16 mouse cellular contexts compared by ENCODE assay signal in genomic region chr15:79681973-79682372, GRCm38 (mm10). TPM values are rescaled to one million over a fixed set of nuclear protein-coding genes. Genes with fewer than 3 reads are reported as not detected.
DNase-seq lines count a peak whose midpoint lies in the region; ATAC-seq and TF ChIP-seq lines count a peak whose summit lies in the region.
"Had no signal": no experiment of that assay in that cellular context is flagged by ENCODE, and none has a peak within 500 bp of the region (broad histone marks: within the 10 kb centered on the region; RNA-seq: fewer than 3 reads in every experiment).

No protein-coding gene starts in this region.

- no peaks in the 10 kb centered on the region for H3K9me3 ChIP-seq in heart, embryonic 15.5 days (replicated peaks)
- H3K9me3 ChIP-seq: midbrain, embryonic 15.5 days; neural tube, embryonic 13.5 days; stomach, embryonic 15.5 days had no signal

- no peak for TF ChIP-seq CTCF in liver, adult 2 months (IDR thresholded peaks at IDR 0.05; ENCODE audit: low read depth, low read length)
- TF ChIP-seq CTCF in small intestine, adult 2 months (IDR thresholded peaks at IDR 0.05; ENCODE audit: extremely low read depth, insufficient read length, insufficient replicate concordance, low read depth, low read length), result no peak

- H3K36me3 ChIP-seq in heart, embryonic 15.5 days, result no peaks in the 10 kb centered on the region
- H3K36me3 ChIP-seq in liver, adult 2 months (ENCODE audit: control insufficient read depth, insufficient read depth, low read length), result no peaks in the 10 kb centered on the region
- 0 out of 2 replicates have a peak, but pooled peaks cover 2% of the 10 kb centered on the region for H3K36me3 ChIP-seq in small intestine, adult 2 months (ENCODE audit: control insufficient read depth, insufficient read depth, low read length)
- H3K36me3 ChIP-seq: stomach, embryonic 15.5 days had no signal

- WGBS in heart, embryonic 15.5 days, result 74% methylated on average over 4 of the region's 4 CpGs
- WGBS in liver, adult 2 months, result 53% methylated on average over 4 of the region's 4 CpGs
- WGBS in small intestine, adult 2 months, result 56% methylated on average over 4 of the region's 4 CpGs

- H3K27ac ChIP-seq in heart, embryonic 15.5 days, result peak overlapping the region; percentile 68
- H3K27ac ChIP-seq in liver, adult 2 months (replicated peaks; ENCODE audit: insufficient read depth, low read depth, low read length), result no peak overlapping the region; the same call in 1 of the 2 replicates
- H3K27ac ChIP-seq in small intestine, adult 2 months (ENCODE audit: insufficient read depth, low read depth, low read length), result peak overlapping the region; percentile 32; the same call in 1 of the 2 replicates
- H3K27ac ChIP-seq: layer of hippocampus, adult 2 months; midbrain, embryonic 15.5 days; neural tube, embryonic 13.5 days; stomach, embryonic 15.5 days had no signal

- peak overlapping the region; percentile 73 for H3K4me2 ChIP-seq in heart, embryonic 15.5 days
- H3K4me2 ChIP-seq: midbrain, embryonic 15.5 days; stomach, embryonic 15.5 days had no signal

- DNase-seq in heart, adult 18-20 months, result no peak
- peak; percentile 51 to 55 for DNase-seq in kidney, postnatal 36 days
- no peak for DNase-seq in kidney, adult 11 months
- peak; percentile 58 for DNase-seq in liver, adult 2 months (ENCODE audit: extremely low read depth, low read depth, low spot score)
- no peak for DNase-seq in neural tube, embryonic 10.5 days (ENCODE audit: extremely low spot score, low spot score)
- no peak for DNase-seq in ovary, adult 18-20 months (ENCODE audit: low spot score)
- DNase-seq: cerebellum, adult 11-12 months; lung, adult 2 months had no signal

- peaks cover 31% of the 10 kb centered on the region; the same call in 1 of the 2 replicates for H3K79me2 ChIP-seq in liver, adult 2 months (ENCODE audit: control insufficient read depth, insufficient read depth, low read length)

- no peak for TF ChIP-seq POLR2A in liver, adult 2 months (IDR thresholded peaks at IDR 0.05; ENCODE audit: extremely low read depth, insufficient read depth, low read length)
- no peak for TF ChIP-seq POLR2A in small intestine, adult 2 months (IDR thresholded peaks at IDR 0.05; ENCODE audit: low read depth, low read length)

- H3K4me3 ChIP-seq in heart, embryonic 15.5 days, result peak overlapping the region; percentile 21; the same call in 1 of the 2 replicates
- H3K4me3 ChIP-seq in liver, adult 2 months (ENCODE audit: insufficient read depth, low read depth, low read length), result no peak overlapping the region
- no peak overlapping the region for H3K4me3 ChIP-seq in small intestine, adult 2 months (ENCODE audit: low read depth, low read length)
- H3K4me3 ChIP-seq: layer of hippocampus, adult 2 months; midbrain, embryonic 15.5 days; neural tube, embryonic 13.5 days; stomach, embryonic 15.5 days had no signal

- 0 out of 2 replicates have a peak, but pooled peaks have one; percentile 50 for ATAC-seq in heart, embryonic 15.5 days (replicated peaks; ENCODE audit: insufficient number of reproducible peaks, insufficient read depth, low FRiP score, low read depth)
- ATAC-seq: hindbrain, embryonic 16.5 days; midbrain, embryonic 15.5 days; Patski had no signal

- H3K4me1 ChIP-seq in heart, embryonic 15.5 days (replicated peaks), result peaks cover 58% of the 10 kb centered on the region
- peaks cover 43% of the 10 kb centered on the region for H3K4me1 ChIP-seq in liver, adult 2 months (ENCODE audit: control insufficient read depth, insufficient read depth, low read length)
- H3K4me1 ChIP-seq in small intestine, adult 2 months (ENCODE audit: control insufficient read depth, insufficient read depth, insufficient read length, low read length), result peaks cover 28% of the 10 kb centered on the region; the same call in 1 of the 2 replicates

- no peaks in the 10 kb centered on the region for H3K27me3 ChIP-seq in heart, embryonic 15.5 days
- H3K27me3 ChIP-seq in liver, adult 2 months (ENCODE audit: control insufficient read depth, insufficient read depth, low read length), result no peaks in the 10 kb centered on the region
- H3K27me3 ChIP-seq in small intestine, adult 2 months (ENCODE audit: control insufficient read depth, insufficient read depth, low read length), result no peaks in the 10 kb centered on the region
- H3K27me3 ChIP-seq: midbrain, embryonic 15.5 days; neural tube, embryonic 13.5 days; Patski; stomach, embryonic 15.5 days had no signal

- no peak overlapping the region for H3K9ac ChIP-seq in heart, embryonic 15.5 days
- no peak overlapping the region for H3K9ac ChIP-seq in liver, adult 2 months (ENCODE audit: low read depth, low read length)
- H3K9ac ChIP-seq: midbrain, embryonic 15.5 days; stomach, embryonic 15.5 days had no signal

RNA-seq across cellular contexts. Expression of gene Josd1, which starts 5.7 kb away (rescaled TPM):
- polyA plus RNA-seq in heart, embryonic 15.5 days (2015; fragmentation: Nextera tagmentation; extraction: Ambion mirVana), result 20.6 and 24.5 TPM in 2 replicates
- 10 to 100 TPM; 23.4 to 26.2 TPM for total RNA-seq in heart, adult 18-20 months (2021)
- total RNA-seq in liver, adult 2 months (2014; rRNA removed), result 19.0 and 25.6 TPM in 2 replicates
- polyA plus RNA-seq in liver, adult 2 months (2012; rRNA removed), result 21.9 and 22.6 TPM in 2 replicates
- 9.5 and 14.2 TPM in 2 replicates for polyA plus RNA-seq in small intestine, adult 2 months (2012; rRNA removed)

RNA-seq across cellular contexts. Expression of gene Gtpbp1, which starts 8.7 kb away (rescaled TPM):
- 23.7 and 30.0 TPM in 2 replicates for polyA plus RNA-seq in heart, embryonic 15.5 days (2015; fragmentation: Nextera tagmentation; extraction: Ambion mirVana)
- 10 to 100 TPM; 26.0 to 28.8 TPM for total RNA-seq in heart, adult 18-20 months (2021)
- 8.1 and 8.5 TPM in 2 replicates for total RNA-seq in liver, adult 2 months (2014; rRNA removed)
- polyA plus RNA-seq in liver, adult 2 months (2012; rRNA removed), result 12.8 and 13.2 TPM in 2 replicates
- polyA plus RNA-seq in small intestine, adult 2 months (2012; rRNA removed), result 18.6 and 34.9 TPM in 2 replicates

RNA-seq across cellular contexts. Expression of gene Tomm22, which starts 11.3 kb away (rescaled TPM):
- 218 and 234 TPM in 2 replicates for polyA plus RNA-seq in heart, embryonic 15.5 days (2015; fragmentation: Nextera tagmentation; extraction: Ambion mirVana)
- 100 to 1,000 TPM; 112 to 126 TPM for total RNA-seq in heart, adult 18-20 months (2021)
- total RNA-seq in liver, adult 2 months (2014; rRNA removed), result 46.0 and 52.8 TPM in 2 replicates
- 22.2 and 23.9 TPM in 2 replicates for polyA plus RNA-seq in liver, adult 2 months (2012; rRNA removed)
- 13.8 and 21.7 TPM in 2 replicates for polyA plus RNA-seq in small intestine, adult 2 months (2012; rRNA removed)

RNA-seq across cellular contexts. Expression of gene Cby1, which starts 23.0 kb away (rescaled TPM):
- 51.0 and 52.5 TPM in 2 replicates for polyA plus RNA-seq in heart, embryonic 15.5 days (2015; fragmentation: Nextera tagmentation; extraction: Ambion mirVana)
- 10 to 100 TPM; 18.7 to 23.6 TPM for total RNA-seq in heart, adult 18-20 months (2021)
- 6.6 and 6.8 TPM in 2 replicates for total RNA-seq in liver, adult 2 months (2014; rRNA removed)
- 3.3 and 4.4 TPM in 2 replicates for polyA plus RNA-seq in liver, adult 2 months (2012; rRNA removed)
- 3.1 and 5.6 TPM in 2 replicates for polyA plus RNA-seq in small intestine, adult 2 months (2012; rRNA removed)

RNA-seq across cellular contexts. Expression of gene Fam227a, which starts 23.2 kb away (rescaled TPM):
- 0.39 and 0.81 TPM in 2 replicates for polyA plus RNA-seq in heart, embryonic 15.5 days (2015; fragmentation: Nextera tagmentation; extraction: Ambion mirVana)
- under 1 TPM; 0.37 to 0.77 TPM for total RNA-seq in heart, adult 18-20 months (2021)
- 0.83 and 1.1 TPM in 2 replicates for total RNA-seq in liver, adult 2 months (2014; rRNA removed)
- polyA plus RNA-seq in liver, adult 2 months (2012; rRNA removed), result 0.14 and 0.20 TPM in 2 replicates
- 0.06 and 0.25 TPM in 2 replicates for polyA plus RNA-seq in small intestine, adult 2 months (2012; rRNA removed)

Comparison
In these comparisons a context has a peak if more than half of its experiments do, and no peak if none do; other contexts are left out.
1. DNase-seq: peak in kidney, postnatal 36 days (2 of 2) and liver, adult 2 months (single experiment); none in heart, adult 18-20 months (0 of 2), kidney, adult 11 months (single experiment), neural tube, embryonic 10.5 days (single experiment) and ovary, adult 18-20 months (single experiment).